Mouse (Mus musculus) embryonic fibroblast, embryonic 13.5 days (primary cell): Measurements from ENCODE around the gene Tbx18. TPM values are rescaled to one million over a fixed set of nuclear protein-coding genes. Genes with fewer than 3 reads are reported as not detected.

ENCODE experiments used
- H3K27ac ChIP-seq: 2 replicates; pipeline ENCODE4 v1.5.1; 2012; ENCODE audit warnings: low read length, control low read depth, inconsistent platforms; ENCODE audit not compliant: insufficient read depth
- H3K4me1 ChIP-seq: 2 replicates; pipeline ENCODE4 v1.6.1; 2011; ENCODE audit warnings: low read length; ENCODE audit not compliant: control insufficient read depth, insufficient read depth
- H3K4me3 ChIP-seq: 2 replicates; pipeline ENCODE4 v1.5.1; 2011; ENCODE audit warnings: mild to moderate bottlenecking, control low read depth, low read length; ENCODE audit not compliant: insufficient read depth
- CTCF ChIP-seq: IDR thresholded peaks from 2 replicates; pipeline ENCODE4 v1.5.1; 2011; ENCODE audit warnings: mild to moderate bottlenecking, control low read depth, low read length, moderate library complexity, borderline replicate concordance; ENCODE audit not compliant: insufficient read depth
- POLR2A ChIP-seq: IDR thresholded peaks from 2 replicates; pipeline ENCODE4 v1.6.1; 2011; ENCODE audit warnings: low read depth, mild to moderate bottlenecking, control low read depth, low read length, moderate library complexity
- polyA plus RNA-seq: library from polyadenylated mRNA; stranded (reverse); fragments of >200 nt; gene quantifications from 2 replicates; pipeline ENCODE4 v1.2.4, GENCODE M21; 2011; ENCODE audit warnings: low read depth; ENCODE audit not compliant: missing spikeins, insufficient read length

Tbx18 gene
- 10.3 and 15.2 TPM in 2 replicates for polyA plus RNA-seq

DNA sequence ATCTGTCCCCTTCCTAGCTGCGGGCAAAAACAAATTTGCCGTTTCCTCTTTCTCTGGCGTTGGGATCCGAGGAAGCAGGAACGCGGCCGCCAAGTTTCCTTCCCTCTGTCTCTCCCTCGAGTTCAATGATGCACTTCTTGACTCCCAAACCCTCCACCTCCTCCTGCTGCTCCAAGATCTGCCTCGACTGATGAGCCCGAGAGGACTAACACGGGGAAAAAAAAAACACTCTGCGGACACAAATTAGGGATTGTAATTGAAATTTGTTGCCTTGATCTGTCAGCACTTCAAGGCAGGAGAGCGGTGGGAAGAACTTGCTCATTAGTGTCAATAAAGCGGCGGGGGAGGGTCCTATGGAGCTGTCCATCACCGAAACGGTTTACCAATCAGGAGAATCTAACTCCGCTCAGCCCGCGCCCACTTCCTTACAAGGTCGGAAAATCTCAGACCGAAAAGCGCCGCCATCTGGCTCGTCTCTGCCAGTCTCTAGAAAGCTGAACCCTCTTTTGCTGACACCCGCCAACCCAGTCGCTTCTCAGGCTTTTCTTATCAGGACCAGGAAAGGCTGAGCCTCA lies at the start of gene Tbx18:
TSS of gene Tbx18 (minus strand) at position 300 of the 575 bp plus-strand sequence.
- H3K4me1 ChIP-seq: no peaks in the 10 kb centered on the region

DNA sequence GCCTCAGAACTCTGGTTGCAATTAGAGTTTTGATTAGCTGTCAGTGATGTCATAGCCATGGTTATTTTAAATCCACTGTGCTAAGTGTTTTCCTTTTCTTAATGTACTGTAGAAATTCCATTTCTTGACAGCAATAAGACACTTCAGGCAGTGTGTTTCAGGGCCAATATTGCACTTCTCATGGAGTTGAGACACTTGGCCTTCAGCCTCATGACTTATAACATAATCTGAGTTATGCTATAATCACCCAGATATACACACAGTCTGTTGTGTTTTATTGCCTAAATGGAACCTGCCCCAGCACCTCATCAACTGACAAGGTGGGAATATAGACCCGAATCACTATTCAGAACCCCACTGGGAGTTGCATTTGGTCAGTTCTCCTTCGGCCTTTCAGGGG lies 42.9 kb upstream of the Tbx18 start:
- H3K27ac ChIP-seq: no peak overlapping the region
- TF ChIP-seq POLR2A (no peak), CTCF (no peak)

More for the DNA sequence above, at the start of gene Tbx18:
- Histone ChIP-seq H3K4me3 (peak within 1 kb of the TSS; percentile 54), H3K27ac (peak within 1 kb of the TSS; percentile 24; the same call in 1 of the 2 replicates)
- TF ChIP-seq CTCF (no peak), POLR2A (peak; percentile 70)

DNA sequence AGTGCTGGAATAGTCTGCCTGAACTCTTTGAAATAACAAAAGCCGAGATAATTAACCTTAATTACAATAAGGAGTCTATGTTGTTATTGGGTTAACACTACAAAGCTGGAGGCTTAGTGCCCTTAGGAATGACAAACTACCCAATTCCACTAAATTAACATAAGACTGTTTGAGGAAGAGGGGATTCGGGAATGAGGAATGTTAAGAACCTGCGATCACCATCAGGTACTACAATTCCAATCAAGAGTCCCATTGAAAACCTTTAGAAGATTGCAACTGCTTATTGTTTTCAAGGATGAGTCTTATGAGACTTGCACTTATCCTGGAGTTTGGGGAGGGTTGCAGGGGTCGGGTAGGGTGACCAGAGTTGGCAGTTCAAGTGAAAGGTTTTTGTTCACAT lies 24.6 kb upstream of the Tbx18 start:
- Histone ChIP-seq H3K27ac (no peak overlapping the region), H3K4me3 (no peak overlapping the region), H3K4me1 (no peaks in the 10 kb centered on the region)
- no peak for TF ChIP-seq POLR2A
- TF ChIP-seq CTCF: no peak

More for the DNA sequence above, 42.9 kb upstream of the Tbx18 start:
- Histone ChIP-seq H3K4me3 (no peak overlapping the region), H3K4me1 (no peaks in the 10 kb centered on the region)

DNA sequence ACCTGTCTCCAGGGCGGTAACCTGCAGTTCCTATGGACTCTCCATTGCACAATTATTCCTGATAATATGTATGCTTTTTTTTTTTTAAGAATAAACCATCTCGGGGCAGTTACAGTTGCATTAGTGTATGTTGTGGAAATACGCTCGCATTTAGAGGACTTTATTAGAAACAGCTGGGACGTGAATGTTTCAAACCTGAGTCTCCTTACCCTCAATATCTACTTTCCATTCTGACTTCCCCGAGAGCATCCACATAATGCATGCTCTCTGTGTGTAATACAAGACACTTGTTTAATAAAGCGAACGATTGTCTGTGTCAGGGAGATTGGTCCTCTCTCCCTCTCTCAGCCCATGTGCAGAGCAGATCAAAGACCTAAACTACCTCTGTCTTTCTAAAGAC lies 10.5 kb upstream of the Tbx18 start:
- Histone ChIP-seq H3K4me1 (no peaks in the 10 kb centered on the region), H3K27ac (no peak overlapping the region), H3K4me3 (no peak overlapping the region)
- TF ChIP-seq POLR2A: no peak

DNA sequence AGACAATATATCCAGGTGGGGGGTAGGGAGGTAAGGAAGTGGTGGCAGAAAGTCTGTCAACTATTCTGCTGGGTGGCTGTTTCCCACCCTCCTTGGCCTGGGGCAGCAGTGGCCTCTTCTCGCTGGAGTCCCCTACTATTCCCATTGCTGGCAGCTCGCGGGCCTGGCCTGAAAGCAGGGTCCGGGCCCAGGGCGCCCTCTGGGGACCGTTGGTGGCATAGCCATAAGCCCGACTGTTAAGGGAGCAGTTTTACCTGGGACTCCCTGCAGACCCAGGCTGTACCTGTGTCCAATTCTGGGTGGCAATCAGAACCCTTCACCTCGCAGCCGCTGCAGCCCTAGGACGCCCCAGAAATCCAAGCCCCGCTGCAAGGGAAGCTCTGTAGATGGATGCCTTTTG lies 9.6 kb upstream of the Tbx18 start:
- H3K4me3 ChIP-seq: no peak overlapping the region
- no peaks in the 10 kb centered on the region for H3K4me1 ChIP-seq
- H3K27ac ChIP-seq: no peak overlapping the region
- no peak for TF ChIP-seq POLR2A
- peak; percentile 37; the same call in 1 of the 2 replicates for TF ChIP-seq CTCF

DNA sequence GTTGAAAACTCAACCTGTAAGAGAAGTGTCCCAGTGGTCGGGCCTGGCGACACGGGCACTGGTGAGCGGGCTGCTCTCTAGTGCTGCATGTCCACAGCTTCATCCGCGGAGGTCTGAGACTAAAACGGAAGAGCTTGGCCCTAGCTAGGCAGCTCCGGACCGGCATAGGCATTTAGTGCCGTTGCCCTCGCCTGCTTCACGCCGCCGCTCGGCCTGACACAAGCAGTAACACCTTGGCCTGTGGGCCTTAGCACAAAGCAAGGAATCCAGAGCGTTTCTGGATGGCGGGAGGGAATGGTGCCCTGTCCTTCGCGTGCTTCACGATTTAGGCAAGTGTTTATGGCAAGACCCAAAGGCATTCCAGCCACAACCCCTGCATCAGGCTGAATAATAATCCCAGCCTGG lies 9.2 kb upstream of the Tbx18 start:
- Histone ChIP-seq H3K27ac (no peak overlapping the region; the same call in 1 of the 2 replicates), H3K4me1 (no peaks in the 10 kb centered on the region), H3K4me3 (no peak overlapping the region)
- TF ChIP-seq CTCF: no peak
- no peak for TF ChIP-seq POLR2A

DNA sequence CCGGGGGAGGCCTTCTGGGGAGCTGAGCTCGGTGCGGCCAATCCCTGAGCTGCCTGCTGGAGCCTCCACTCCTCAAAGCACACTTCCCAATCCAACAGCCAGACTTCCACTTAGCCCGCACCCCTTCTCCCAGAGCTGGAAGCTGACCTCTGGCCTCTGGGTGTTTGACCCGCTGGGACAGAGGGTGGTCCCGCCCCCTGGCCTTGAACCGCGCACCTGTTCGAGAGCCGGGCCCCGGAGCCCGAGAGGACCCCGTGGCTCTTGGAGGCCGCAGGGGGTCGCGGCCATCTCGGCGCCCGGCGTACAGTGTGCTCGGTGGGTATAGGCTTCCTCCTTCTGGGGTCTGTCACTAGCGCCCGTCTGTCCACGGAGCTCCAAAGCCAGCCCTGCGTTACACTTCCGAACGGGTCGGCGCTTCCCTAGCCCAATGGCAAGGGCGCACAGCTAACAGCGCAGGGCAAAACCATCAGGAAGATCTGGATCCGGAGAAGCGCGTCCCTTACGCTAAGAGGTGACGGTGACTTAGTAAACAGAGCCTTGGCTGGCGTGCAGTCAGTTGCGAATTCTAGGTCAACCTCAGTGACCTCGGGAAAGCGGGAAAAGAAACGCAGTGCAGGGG lies 8.6 kb upstream of the Tbx18 start:
- no peaks in the 10 kb centered on the region for H3K4me1 ChIP-seq

DNA sequence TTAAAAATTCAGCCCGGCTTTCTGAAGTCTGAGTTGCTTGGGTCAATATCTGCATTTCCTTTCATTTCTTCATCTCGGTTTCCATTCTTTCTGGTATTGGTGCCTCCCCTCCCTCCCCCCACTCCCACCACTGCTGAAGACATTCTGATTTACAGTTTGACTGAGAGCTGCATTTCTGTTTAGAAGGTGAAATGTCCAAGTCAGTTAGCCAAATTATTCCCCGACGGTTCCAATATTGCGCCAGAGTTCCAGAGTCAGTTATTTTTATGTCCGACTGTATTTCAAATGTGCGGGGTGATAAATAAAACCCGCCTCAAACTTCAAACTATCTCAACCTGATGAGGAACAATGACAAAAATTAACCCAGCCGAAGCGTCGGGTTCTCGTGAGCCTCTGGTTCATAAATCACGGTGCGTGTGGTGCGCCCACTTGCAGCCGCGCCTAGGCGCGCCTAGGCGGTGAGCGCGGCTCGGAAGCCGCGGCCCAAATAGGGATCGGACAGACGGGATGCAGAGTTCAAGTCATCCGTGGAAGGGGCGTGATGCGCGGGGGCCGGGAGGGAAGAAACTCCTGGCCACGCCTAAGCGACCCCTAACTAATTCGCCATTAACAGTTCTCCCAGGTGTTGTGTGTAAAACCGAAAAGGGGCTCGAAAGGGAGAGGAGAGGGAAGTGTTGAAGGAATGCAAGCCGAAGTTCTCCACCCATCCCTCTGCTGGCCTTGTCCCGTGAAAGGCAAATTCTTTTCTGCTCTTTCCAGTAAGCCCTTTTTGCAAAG lies 7.9 kb upstream of the Tbx18 start:
- Histone ChIP-seq H3K4me1 (no peaks in the 10 kb centered on the region), H3K4me3 (peak overlapping the region; percentile 23), H3K27ac (no peak overlapping the region)
- TF ChIP-seq CTCF (no peak), POLR2A (no peak; the same call in 1 of the 2 replicates)

More for the DNA sequence above, 8.6 kb upstream of the Tbx18 start:
- no peak for TF ChIP-seq CTCF
- TF ChIP-seq POLR2A: no peak
- no peak overlapping the region; the same call in 1 of the 2 replicates for H3K4me3 ChIP-seq
- no peak overlapping the region for H3K27ac ChIP-seq

DNA sequence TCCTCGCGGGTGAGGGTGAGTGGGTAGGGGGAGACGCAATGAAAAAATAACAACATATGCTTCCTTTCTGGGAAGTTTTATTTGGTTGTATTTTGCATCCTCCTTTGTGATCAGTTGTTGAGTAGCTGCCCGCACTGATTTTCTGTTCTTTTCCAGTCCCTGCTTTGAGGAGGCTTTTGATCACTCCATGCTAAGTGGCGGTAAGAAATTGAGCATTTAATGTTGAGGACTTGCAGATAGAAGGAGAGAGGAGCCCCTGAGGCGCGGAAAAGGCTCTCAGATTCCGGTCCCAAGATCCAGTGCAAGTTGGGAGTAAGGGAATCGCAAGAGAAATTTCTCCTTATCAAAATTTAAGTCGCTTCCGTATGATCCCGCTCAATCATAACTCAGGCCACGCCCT lies 7.1 kb upstream of the Tbx18 start:
- TF ChIP-seq POLR2A (no peak), CTCF (no peak)
- H3K4me1 ChIP-seq: no peaks in the 10 kb centered on the region
- H3K27ac ChIP-seq: no peak overlapping the region
- H3K4me3 ChIP-seq: no peak overlapping the region; the same call in 1 of the 2 replicates

DNA sequence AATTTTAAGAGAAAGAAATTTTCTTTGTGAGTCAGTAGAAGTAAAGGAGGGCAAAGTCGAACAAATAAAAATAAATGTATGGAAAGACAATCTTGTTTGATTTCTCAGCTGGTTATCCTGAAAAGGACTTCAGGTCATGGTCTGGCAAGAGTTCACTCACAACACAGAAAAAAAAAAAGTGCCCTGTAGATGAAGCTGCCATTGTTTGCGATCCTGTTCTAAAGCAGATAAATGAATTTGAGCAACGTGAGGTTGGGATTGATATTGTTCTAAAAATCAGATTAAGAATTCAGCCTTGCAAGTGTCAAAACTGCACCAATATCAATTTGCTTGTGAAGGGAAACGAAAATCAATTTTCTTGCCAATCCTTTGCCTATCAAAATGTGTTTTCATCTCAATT lies 6.2 kb upstream of the Tbx18 start:
- Histone ChIP-seq H3K4me1 (no peaks in the 10 kb centered on the region), H3K27ac (no peak overlapping the region), H3K4me3 (no peak overlapping the region)
- TF ChIP-seq POLR2A (no peak), CTCF (no peak)

DNA sequence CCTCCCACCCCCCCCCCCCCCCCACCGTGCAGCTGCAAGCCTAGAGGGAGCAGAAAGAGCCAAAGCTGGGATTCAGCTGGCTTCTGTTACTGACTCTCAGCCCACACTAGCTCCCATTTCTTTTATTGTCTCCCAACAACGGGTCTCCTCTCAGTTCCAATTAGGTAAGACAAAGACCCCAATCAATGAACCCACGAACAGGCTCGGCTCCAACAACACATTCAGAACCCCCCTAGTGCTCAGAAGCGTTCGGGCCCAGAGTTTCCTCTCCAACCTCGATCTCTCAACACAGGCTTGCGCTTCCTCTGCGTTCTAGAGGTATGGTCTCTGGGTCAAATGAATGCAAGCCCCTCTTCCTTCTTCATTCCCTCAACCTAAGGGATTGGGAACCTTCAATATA lies 4.0 kb upstream of the Tbx18 start:
- H3K4me1 ChIP-seq: no peaks in the 10 kb centered on the region

More for the DNA sequence above, 4.0 kb upstream of the Tbx18 start:
- Histone ChIP-seq H3K4me3 (no peak overlapping the region), H3K27ac (no peak overlapping the region)
- TF ChIP-seq POLR2A (no peak), CTCF (no peak)
